Mouse (Mus musculus) stomach, postnatal 0 days (tissue): ENCODE measurements at regions not wholly inside any gene's neighbourhood (a gene's known extent, or its start where the extent isn't known, plus 50 kb on each side); places are given as distances from the start of the nearest gene placed in this dataset.

Experiments used
- CTCF ChIP-seq: IDR thresholded peaks from 2 replicates; pipeline ENCODE4 v1.5.1; 2016; ENCODE audit warnings: antibody characterized with exemption, low read depth, mild to moderate bottlenecking, moderate library complexity
- EP300 ChIP-seq: optimal IDR thresholded peaks from 2 replicates; pipeline ENCODE3; 2016; ENCODE audit warnings: antibody characterized with exemption

- no peak for TF ChIP-seq CTCF
- TF ChIP-seq EP300: no peak
Observed at GRCm38 (mm10) chr7:134610159-134610558, 60.3 kb upstream of the Dock1 start.
